Mouse (Mus musculus): ENCODE measurements around the gene BC035044.
"Not testable (repeated sequence)": the region's sequence is repeated elsewhere in the genome, so short reads cannot be mapped to it uniquely, and the experiment has no call there.

BC035044 gene

DNA sequence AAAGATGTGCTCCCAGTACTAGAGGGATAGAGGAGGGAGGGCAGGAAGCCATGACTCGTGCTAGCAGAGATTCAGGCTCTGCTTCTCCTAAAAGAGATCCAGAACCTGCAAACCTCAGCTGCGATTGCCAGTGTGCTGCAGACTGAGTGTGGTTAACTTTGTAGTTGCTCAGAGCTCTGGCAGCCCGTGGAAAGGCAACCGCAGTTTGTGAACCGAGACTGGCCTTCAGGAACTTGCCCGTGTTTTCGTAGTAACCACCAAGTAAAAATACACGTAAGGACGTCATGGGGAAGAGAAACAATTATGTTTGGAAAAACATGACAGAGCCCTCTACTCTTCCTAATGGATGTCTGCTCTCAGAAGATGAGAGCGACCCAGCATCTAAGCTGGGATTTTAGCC, 57.9 kb downstream of the BC035044 start:
- no peak for DNase-seq (ENCODE audit: low read depth, low spot score)

DNA sequence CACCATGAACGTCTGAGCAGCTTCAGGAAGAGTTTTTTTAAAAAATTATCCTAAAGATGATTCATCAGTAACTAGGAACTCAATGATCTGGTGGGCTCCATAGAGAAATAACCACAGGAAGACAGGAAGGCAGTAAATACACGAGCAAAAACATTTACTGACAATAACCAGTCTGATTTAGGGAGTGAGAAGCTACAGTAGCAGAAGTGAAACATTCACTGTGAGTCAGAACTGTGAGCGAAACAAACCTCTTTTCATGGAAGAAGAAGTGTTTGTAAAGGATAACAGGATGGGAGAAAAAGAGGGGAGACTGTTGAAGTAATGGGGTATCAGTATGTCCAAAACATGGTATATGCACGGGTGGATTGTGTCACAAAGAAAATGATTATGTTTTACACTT, 61.1 kb downstream of the BC035044 start:
- no peak for DNase-seq (ENCODE audit: low read depth, low spot score)

DNA sequence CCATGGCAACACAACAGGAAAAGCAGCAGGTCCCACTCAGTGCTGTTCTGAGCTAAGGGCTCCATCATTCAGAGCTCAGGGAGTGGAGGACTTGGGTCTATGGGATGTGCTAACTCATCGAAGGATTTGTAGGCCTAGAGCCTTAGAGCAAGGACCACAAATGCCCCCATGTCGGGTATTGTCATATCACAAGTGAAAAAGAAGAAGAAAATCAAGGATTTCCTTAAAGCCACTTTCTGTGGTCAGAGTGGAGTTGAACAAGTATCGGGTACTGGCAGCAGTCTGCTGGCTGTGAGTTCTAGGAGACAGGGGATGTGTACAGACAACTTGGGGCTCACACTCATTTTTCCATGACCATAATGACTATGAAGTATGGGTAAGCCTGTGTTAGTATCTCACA, 64.1 kb downstream of the BC035044 start:
- no peak for DNase-seq (ENCODE audit: low read depth, low spot score)

DNA sequence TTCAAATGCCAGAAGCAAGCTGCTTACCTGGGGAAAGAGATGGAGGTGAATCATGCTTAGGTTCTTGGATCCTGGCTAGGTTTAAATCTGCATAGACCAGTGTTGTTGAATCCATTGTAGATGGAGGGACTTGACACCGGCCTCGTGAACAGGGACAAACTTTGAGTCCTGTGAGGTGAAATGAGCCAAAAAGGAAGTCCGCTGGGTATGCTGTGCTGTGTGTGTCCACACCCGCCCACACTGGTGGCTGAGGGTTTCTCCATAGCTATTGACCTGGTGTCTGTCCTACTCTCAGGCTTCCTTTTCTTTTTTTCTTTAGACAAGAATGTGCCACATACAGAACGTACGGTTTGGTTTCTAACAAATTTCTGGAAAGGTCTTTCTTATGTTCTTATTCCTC, 64.8 kb downstream of the BC035044 start, which contains the start of the genes Gm44511 and Klrb1b:
Gm44511 (minus strand) TSS at position 184 of the 400 bp plus-strand sequence.
Klrb1b (minus strand) TSS at position 200 of the 400 bp plus-strand sequence.
- DNase-seq (ENCODE audit: low read depth, low spot score), result no peak

DNA sequence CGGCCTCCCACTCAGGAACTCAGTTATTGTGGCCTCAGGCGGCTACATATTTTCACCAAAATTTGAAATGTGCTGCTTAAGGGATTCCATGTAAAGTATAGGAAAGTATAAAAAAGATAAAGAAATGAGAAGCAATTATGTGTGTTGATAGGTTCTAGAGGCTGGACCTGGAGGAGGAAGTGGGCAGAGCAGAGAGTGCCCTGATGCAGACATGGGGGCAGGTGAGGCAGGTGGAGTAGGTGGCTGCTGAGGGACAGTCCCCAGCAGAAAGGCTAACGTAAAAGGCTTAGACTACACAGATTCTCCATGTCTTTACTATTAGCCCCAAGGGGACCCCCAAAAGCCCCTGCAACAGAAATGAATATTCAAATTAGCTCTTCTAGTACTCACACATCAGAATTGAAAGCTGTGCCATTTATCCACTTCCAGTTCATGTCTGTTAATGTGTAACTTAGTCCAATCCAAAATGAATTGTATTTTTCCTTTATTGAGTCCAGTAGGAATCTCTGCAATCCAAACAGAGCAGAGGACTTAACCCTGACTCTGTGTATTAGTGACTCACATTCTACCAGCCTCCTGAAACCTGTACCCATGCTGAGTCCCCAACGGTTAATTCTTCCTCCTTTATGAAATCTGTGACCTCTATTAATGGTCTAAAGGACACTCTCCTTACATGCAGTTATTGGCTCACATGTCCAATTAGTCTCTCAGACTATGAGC, 72.7 kb downstream of the BC035044 start:
- no peak for DNase-seq (ENCODE audit: low read depth, low spot score)

DNA sequence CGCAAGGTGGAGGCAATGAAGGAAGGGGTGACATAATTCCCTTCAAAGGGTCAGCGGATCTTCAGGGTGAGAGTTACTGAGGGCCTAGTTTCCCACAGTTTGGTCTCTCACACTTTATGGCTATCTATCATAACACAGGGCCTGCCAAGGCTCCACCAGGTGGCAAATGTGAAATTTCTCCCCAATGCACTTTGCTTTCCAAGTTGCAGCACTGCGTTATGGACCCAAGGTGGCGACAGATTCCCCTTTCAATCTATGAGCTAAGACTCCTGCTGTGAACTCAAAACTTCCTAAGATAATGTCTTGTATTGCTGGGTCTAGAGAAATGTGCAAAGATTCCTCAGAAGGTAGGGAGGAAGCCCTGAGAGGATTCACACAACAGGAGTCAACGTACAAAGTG, 82.4 kb downstream of the BC035044 start:
- DNase-seq (ENCODE audit: low read depth, low spot score), result no peak

DNA sequence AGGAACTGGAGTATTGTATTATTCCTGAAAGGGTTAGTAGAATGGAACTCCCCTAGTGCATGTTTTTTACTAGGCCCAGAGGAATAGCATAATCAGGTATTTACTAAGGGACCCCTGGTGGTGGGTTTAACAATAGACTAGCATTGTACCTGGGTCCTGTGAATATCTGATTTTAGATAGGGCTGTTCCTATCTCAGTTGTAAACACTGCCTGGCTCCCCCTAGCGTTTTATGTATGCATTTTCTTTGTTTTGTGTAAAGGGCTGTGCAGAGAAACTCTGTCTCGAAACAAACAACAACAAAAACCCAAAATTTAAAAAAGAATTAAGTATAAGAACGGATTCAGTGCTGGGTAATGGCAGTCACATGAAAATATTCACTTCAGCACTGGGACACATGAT, 83.9 kb downstream of the BC035044 start:
- DNase-seq (ENCODE audit: low read depth, low spot score), result no peak

DNA sequence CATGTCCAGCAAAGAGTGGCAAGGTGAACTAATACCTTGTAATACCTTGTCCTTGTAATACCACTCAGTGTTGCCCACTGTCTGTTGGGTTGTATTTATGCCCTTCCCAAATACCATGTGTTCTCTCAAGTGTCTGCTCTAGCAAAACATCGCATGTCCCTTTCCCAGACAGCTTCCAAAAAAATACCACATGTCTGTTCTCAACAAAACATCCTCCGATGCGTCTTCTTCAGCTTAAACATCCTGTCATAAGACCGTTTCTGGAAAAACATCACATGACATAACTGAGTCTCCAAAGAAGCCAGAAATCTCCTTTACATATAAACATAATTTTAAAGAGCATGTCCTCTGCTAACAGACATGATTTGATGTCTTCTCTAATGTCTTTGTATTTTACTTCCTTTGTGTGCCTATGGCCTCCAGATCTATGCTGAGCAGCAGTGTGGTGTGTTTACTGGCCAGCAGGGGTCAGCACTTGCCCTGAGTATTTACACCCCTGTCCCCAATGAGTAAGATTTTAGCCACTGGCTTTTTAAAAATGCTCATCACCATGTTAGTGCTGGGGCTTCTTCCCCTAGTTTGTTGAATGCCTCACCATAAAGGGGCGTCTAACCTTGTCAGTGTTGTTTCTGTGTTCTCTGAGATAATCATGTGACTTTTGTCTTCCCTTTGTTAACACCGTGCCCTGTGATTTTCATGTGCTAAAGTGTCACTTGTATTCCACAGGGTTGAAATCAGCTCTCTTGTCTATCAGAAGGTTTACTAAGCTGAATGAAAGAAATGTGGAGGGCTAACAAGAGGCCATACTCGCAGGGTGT, 85.9 kb downstream of the BC035044 start:
- DNase-seq (ENCODE audit: low read depth, low spot score), result peak; percentile 74

DNA sequence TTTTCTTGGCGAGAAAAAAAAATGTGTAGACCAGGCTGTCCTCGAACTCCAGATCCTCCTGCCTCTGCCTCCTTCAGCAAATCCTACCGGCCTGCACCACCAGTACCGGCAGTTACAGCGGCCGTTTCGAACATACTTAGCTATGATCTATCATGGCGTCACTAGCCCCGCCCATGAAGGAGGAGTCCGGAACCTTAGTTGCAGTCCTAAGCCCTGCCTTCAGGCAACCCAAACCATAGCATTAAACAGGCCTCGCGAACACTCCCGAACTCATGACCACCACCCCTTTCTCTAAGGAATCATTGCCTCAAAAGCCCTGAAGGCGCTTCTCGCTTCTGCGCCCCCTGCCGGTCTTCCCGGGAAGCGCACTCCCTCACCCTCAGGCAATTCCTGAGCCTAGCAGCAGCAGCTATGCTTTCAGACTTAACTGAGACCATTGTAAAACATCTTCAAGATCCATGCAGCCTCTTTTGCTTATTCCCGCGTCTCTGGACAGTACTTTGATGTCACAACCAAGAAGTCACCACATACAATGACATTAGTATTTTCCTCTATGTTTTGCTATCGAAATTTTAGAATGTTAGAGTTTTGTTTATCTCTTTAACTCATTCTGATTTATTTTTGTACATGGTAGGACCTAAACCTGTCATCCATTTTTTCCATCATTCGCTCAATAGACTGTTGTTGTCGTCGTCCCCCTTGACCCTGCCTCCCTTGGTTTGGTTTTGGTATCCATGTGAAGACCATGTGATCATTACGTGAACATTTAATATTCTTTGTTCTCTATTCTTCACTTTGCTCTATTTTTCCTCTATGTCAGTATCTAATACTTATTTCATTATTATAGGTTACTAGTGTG, 87.7 kb downstream of the BC035044 start:
- DNase-seq (ENCODE audit: low read depth, low spot score), result peak; percentile 98

DNA sequence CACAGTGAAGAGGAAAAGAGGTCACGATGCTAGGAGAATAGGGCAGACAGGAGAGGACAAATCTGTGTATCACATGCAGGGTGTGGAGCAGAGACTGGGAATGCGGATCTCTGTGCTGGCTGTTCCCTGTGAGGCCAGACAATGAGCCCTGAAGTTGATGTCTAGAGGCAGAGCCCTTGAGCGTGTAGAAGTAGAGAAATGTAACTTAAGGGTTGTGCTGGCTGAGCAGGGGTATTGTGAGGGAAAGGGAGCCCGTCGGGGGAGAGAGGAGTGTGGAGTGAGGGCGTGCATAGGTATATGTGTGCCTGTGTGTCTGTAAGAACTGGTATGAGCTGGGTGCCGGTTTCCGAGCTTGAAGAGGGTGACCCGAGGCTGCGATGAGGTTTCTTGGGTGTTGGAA, 88.4 kb downstream of the BC035044 start:
- no peak for DNase-seq (ENCODE audit: low read depth, low spot score)

DNA sequence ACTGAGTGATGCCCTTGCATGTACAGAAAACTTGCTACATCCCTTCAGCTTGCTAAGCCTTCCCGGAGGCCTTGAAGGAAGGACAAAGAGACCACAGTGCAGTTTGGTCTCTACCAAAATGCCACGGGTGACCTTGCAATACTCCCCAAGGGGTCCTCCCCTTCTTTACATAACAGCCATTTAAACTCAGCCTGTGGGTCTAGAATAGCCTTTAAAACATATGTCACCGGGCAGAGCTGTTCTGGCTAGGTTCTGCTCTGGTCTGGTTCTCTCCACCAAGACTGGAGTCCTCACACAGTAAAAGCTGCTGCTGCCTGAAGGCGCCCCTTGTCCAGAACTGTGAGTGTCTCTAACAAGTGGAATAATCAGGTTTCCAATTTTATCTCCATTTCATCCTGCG, 90.2 kb downstream of the BC035044 start:
- not testable (repeated sequence) for DNase-seq (ENCODE audit: low read depth, low spot score)

DNA sequence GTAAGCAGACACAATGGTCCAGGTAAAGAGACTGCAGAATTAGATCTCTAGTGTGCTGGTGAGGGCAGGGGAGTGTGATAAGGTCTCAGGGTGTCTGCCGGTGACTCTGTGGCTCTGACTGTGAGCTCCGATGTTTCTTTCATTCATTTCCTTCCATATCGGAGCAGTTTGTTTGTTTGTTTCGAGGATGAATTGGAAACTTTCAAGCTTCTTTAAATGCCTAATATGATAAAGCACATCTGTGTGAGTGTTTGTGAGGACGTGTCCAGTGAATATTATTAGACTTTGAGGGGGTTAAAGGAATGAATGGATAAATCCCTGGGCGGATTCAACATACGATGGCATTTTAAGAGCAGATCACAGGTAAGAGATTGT, 91.0 kb downstream of the BC035044 start:
- DNase-seq (ENCODE audit: low read depth, low spot score), result no peak

DNA sequence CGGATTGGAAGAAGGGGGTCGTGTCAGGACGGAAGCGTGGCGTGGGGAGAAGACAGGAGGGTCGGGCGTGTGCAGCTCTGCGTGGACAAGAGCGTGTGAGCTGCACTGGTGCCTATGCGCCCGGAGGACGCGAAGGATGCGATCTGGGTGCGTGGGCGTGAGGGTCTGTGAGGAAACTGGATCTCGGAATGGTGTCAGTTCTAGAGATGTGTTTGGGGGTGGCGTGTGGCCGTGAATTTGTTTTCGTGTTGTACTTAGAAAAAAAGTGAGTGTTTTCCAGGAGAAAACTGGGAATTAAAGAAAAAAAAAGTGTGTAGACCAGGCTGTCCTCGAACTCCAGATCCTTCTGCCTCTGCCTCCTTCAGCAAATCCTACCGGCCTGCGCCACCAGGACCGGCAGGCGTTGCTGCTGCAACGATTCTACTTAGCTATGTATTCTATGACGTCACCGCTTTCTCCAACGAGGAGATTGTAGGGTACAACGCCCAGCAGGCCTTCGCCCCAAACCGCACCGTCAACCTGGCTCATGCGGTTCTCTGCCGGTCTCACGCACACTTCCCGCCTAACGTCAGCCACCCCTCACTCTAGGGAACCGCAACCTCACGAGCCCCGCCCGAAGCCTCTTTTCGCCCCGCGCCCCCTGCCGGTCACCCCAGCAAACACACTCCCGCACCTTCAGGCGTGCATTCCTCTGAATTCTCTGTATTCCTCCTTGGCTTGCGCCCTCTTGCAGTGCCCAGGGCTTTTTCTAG, 91.6 kb downstream of the BC035044 start:
- peak; percentile 91 for DNase-seq (ENCODE audit: low read depth, low spot score)
